Comparison of ENCODE assay signal across 13 mouse cellular contexts in the genomic region with DNA sequence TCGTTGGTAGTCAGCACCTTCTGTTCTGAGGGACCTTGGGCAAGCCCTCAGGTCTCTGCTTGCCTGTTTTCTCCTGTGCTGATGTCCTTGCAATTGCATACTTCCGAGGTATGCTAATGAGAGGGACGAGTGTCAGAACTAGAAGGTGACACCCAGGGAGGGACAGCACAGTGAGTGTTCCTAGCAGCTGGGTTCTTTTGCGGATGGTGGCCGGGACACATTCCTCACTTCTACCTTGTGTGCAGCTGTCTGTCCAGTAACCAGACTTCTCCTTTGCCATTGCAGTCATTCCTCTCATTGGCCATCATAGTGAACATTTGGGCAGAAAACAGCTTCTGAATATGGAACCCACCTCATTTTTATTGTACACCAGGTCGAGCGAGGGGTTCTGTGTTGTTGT.
"Had no signal": no experiment of that assay in that cellular context is flagged by ENCODE, and none has a peak within 500 bp of the region (broad histone marks: within the 10 kb centered on the region; RNA-seq: fewer than 3 reads in every experiment).

No protein-coding gene starts in this region.

- H3K4me2 ChIP-seq: limb, embryonic 13.5 days; liver, embryonic 11.5 days; lung, embryonic 15.5 days; stomach, embryonic 15.5 days had no signal

- H3K9ac ChIP-seq: limb, embryonic 13.5 days; lung, embryonic 15.5 days; stomach, embryonic 15.5 days had no signal

- H3K36me3 ChIP-seq: limb, embryonic 13.5 days; lung, embryonic 15.5 days; midbrain, embryonic 10.5 days; stomach, embryonic 15.5 days had no signal

- H3K27ac ChIP-seq: limb, embryonic 13.5 days; lung, embryonic 15.5 days; midbrain, embryonic 10.5 days; stomach, embryonic 15.5 days had no signal

- H3K9me3 ChIP-seq: limb, embryonic 13.5 days; lung, embryonic 15.5 days; midbrain, embryonic 10.5 days; stomach, embryonic 15.5 days had no signal

- ATAC-seq: midbrain, embryonic 16.5 days had no signal

- H3K4me3 ChIP-seq: limb, embryonic 13.5 days; lung, embryonic 15.5 days; midbrain, embryonic 10.5 days; stomach, embryonic 15.5 days had no signal

- H3K27me3 ChIP-seq: limb, embryonic 13.5 days; lung, embryonic 15.5 days; stomach, embryonic 15.5 days had no signal

- H3K4me1 ChIP-seq: lung, embryonic 15.5 days; midbrain, embryonic 10.5 days had no signal

- DNase-seq: kidney, adult 11 months; kidney, postnatal 25 days; layer of hippocampus, adult 9-11 months; layer of hippocampus, postnatal 36 days; lung, postnatal 14 days; right cerebral cortex, postnatal 14 days; thymus, postnatal 36 days had no signal
